Mouse (Mus musculus) forebrain, postnatal 0 days (tissue): Measurements from ENCODE around the gene Leng8. TPM values are rescaled to one million over a fixed set of nuclear protein-coding genes. Genes with fewer than 3 reads are reported as not detected.

Experiments used
- ATAC-seq: fragments of 200-750 bp; cut with Nextera tagmentation; 2 replicates; pipeline ENCODE4 v1.8.0; 2017; ENCODE audit warnings: mild to moderate bottlenecking, moderate library complexity
- DNase-seq: peaks from one replicate; pipeline ENCODE4 v3.0.0-alpha.2; 2015
- H3K27ac ChIP-seq: fragments of 300-500 bp; sonication (generic); 2 replicates; pipeline ENCODE4 v1.5.1; 2014; ENCODE audit warnings: low read depth, mild to moderate bottlenecking, antibody characterized with exemption, low read length, moderate library complexity, mixed read lengths
- H3K27me3 ChIP-seq: fragments of 300-500 bp; sonication (generic); 2 replicates; pipeline ENCODE4 v1.6.1; 2014; ENCODE audit warnings: mild to moderate bottlenecking, low read length, mixed read lengths; ENCODE audit not compliant: insufficient read depth
- H3K36me3 ChIP-seq: fragments of 300-500 bp; sonication (generic); 2 replicates; pipeline ENCODE4 v1.6.1; 2014; ENCODE audit warnings: mild to moderate bottlenecking, moderate library complexity; ENCODE audit not compliant: insufficient read depth
- H3K4me1 ChIP-seq: fragments of 300-500 bp; sonication (generic); 2 replicates; pipeline ENCODE4 v1.6.1; 2014; ENCODE audit warnings: antibody characterized with exemption; ENCODE audit not compliant: insufficient read depth
- H3K4me2 ChIP-seq: fragments of 300-500 bp; sonication (generic); 2 replicates; pipeline ENCODE4 v1.6.1; 2014; ENCODE audit warnings: low read depth, mild to moderate bottlenecking, moderate library complexity
- H3K4me3 ChIP-seq: fragments of 300-500 bp; sonication (generic); 2 replicates; pipeline ENCODE4 v1.5.1; 2014; ENCODE audit warnings: low read depth, low read length, mixed read lengths
- H3K9ac ChIP-seq: fragments of 300-500 bp; sonication (generic); 2 replicates; pipeline ENCODE4 v1.6.1; 2014; ENCODE audit warnings: mild to moderate bottlenecking
- H3K9me3 ChIP-seq: fragments of 300-500 bp; sonication (generic); 2 replicates; pipeline ENCODE4 v1.6.1; 2016; ENCODE audit warnings: low read length
- CTCF ChIP-seq: sonication (generic); IDR thresholded peaks from 2 replicates; pipeline ENCODE4 v1.5.1; 2016; ENCODE audit warnings: antibody characterized with exemption, control low read depth, low read depth
- WGBS: fragments of 180-500 bp; shearing (Covaris S2); extraction: QIAGEN DNeasy Blood & Tissue Kit; methylation state at CpG from one replicate; pipeline ENCODE4 v1.1.7; 2014; 5-methylcytosine and 5-hydroxymethylcytosine counted together
- polyA plus RNA-seq: library from polyadenylated mRNA; unstranded; fragments of >200 nt; fragmentation: Nextera tagmentation; extraction: Ambion mirVana; gene quantifications from 2 replicates; pipeline ENCODE4 v1.2.1, GENCODE M21; 2015
- total RNA-seq: library from RNA; depleted of rRNA; stranded (reverse); fragments of >200 nt; gene quantifications from 2 replicates; pipeline ENCODE4 v1.2.3, GENCODE M21; 2014

Leng8 gene
- total and polyA plus RNA-seq, 2 experiments from 2014 or later = 35.8 to 174 TPM

GRCm38 (mm10) chr7:4101144-4101543 is 35.7 kb upstream of the Leng8 start:
- Histone ChIP-seq H3K36me3 (no peaks in the 10 kb centered on the region), H3K9ac (no peak overlapping the region), H3K27me3 (no peaks in the 10 kb centered on the region), H3K4me3 (no peak overlapping the region), H3K9me3 (no peaks in the 10 kb centered on the region), H3K4me2 (no peak overlapping the region), H3K27ac (no peak overlapping the region), H3K4me1 (no peaks in the 10 kb centered on the region)
- ATAC-seq (no peak), DNase-seq (no peak)
- 86% methylated on average over 5 of the region's 5 CpGs for WGBS
- no peak for TF ChIP-seq CTCF

- ATAC-seq (no peak), DNase-seq (peak; percentile 70)
- peak; percentile 84 for TF ChIP-seq CTCF
- Histone ChIP-seq H3K4me3 (no peak overlapping the region), H3K36me3 (no peaks in the 10 kb centered on the region), H3K27ac (no peak overlapping the region), H3K27me3 (no peaks in the 10 kb centered on the region), H3K9ac (no peak overlapping the region), H3K4me1 (no peaks in the 10 kb centered on the region), H3K9me3 (no peaks in the 10 kb centered on the region), H3K4me2 (no peak overlapping the region)
- WGBS = 14% methylated on average over 4 of the region's 4 CpGs
Measured at GRCm38 (mm10) chr7:4103411-4103810, 33.4 kb upstream of the Leng8 start.

- no peak overlapping the region for H3K27ac ChIP-seq
- no peak overlapping the region for H3K4me2 ChIP-seq
- WGBS = 18% methylated on average over 3 of the region's 3 CpGs
- no peaks in the 10 kb centered on the region for H3K36me3 ChIP-seq
- no peaks in the 10 kb centered on the region for H3K27me3 ChIP-seq
- H3K4me3 ChIP-seq = no peak overlapping the region
- no peaks in the 10 kb centered on the region for H3K9me3 ChIP-seq
- TF ChIP-seq CTCF = no peak
- no peak overlapping the region for H3K9ac ChIP-seq
- H3K4me1 ChIP-seq = no peaks in the 10 kb centered on the region
- ATAC-seq = peak; percentile 47; the same call in 1 of the 2 replicates
- DNase-seq = no peak
Measured at GRCm38 (mm10) chr7:4111766-4112165, 25.1 kb upstream of the Leng8 start.

GRCm38 (mm10) chr7:4117050-4117814 is 19.6 kb upstream of the Leng8 start:
- Histone ChIP-seq H3K27me3 (no peaks in the 10 kb centered on the region), H3K36me3 (no peaks in the 10 kb centered on the region), H3K4me2 (no peak overlapping the region), H3K27ac (no peak overlapping the region), H3K9me3 (no peaks in the 10 kb centered on the region), H3K4me3 (no peak overlapping the region), H3K4me1 (no peaks in the 10 kb centered on the region), H3K9ac (no peak overlapping the region)
- DNase-seq = no peak
- WGBS = 54% methylated on average over 8 of the region's 8 CpGs
- no peak for TF ChIP-seq CTCF
- ATAC-seq = no peak

GRCm38 (mm10) chr7:4119344-4119902 is 17.4 kb upstream of the Leng8 start, which contains the start of gene Ttyh1:
Gene Ttyh1, plus strand, starts transcription at chr7:4119408.
- DNase-seq = peak; percentile 83
- peak within 1 kb of the TSS; percentile 58 for H3K4me2 ChIP-seq
- no peaks in the 10 kb centered on the region for H3K9me3 ChIP-seq
- H3K4me3 ChIP-seq = peak within 1 kb of the TSS; percentile 57
- peak; percentile 92 for TF ChIP-seq CTCF
- H3K36me3 ChIP-seq = no peaks in the 10 kb centered on the region
- H3K9ac ChIP-seq = peak within 1 kb of the TSS; percentile 80
- 4% methylated on average over 35 of the region's 37 CpGs for WGBS
- no peaks in the 10 kb centered on the region for H3K27me3 ChIP-seq
- peaks cover 10% of the 10 kb centered on the region for H3K4me1 ChIP-seq
- peak; percentile 20; the same call in 1 of the 2 replicates for ATAC-seq
- peak within 1 kb of the TSS; percentile 52 for H3K27ac ChIP-seq

GRCm38 (mm10) chr7:4119976-4120921 is 16.6 kb upstream of the Leng8 start:
- peak overlapping the region; percentile 80 for H3K9ac ChIP-seq
- ATAC-seq = 0 out of 2 replicates have a peak, but pooled peaks have one; percentile 0
- peaks cover 15% of the 10 kb centered on the region for H3K4me1 ChIP-seq
- DNase-seq = peak; percentile 57
- TF ChIP-seq CTCF = no peak
- no peaks in the 10 kb centered on the region for H3K27me3 ChIP-seq
- H3K27ac ChIP-seq = peak overlapping the region; percentile 52
- peak overlapping the region; percentile 57 for H3K4me3 ChIP-seq
- peak overlapping the region; percentile 58 for H3K4me2 ChIP-seq
- no peaks in the 10 kb centered on the region for H3K9me3 ChIP-seq
- 6% methylated on average over 19 of the region's 19 CpGs for WGBS
- H3K36me3 ChIP-seq = no peaks in the 10 kb centered on the region
